Mouse (Mus musculus) splenic B cell, adult 2 months (primary cell): ENCODE results near the gene Fam171b.

Experiments
- DNase-seq: peaks from one replicate; pipeline ENCODE4 v3.0.0-alpha.2; 2011; ENCODE audit warnings: low read depth, low spot score
- H3K27me3 ChIP-seq: 2 replicates; pipeline ENCODE4 v1.6.1; 2012; ENCODE audit warnings: mild to moderate bottlenecking, low read length, moderate library complexity, mixed read lengths; ENCODE audit not compliant: control insufficient read depth, poor library complexity, insufficient read depth, severe bottlenecking
- H3K36me3 ChIP-seq: 2 replicates; pipeline ENCODE4 v1.6.1; 2012; ENCODE audit warnings: mild to moderate bottlenecking, low read length, moderate library complexity, mixed read lengths; ENCODE audit not compliant: control insufficient read depth, poor library complexity, insufficient read depth, severe bottlenecking

The Fam171b gene

DNA sequence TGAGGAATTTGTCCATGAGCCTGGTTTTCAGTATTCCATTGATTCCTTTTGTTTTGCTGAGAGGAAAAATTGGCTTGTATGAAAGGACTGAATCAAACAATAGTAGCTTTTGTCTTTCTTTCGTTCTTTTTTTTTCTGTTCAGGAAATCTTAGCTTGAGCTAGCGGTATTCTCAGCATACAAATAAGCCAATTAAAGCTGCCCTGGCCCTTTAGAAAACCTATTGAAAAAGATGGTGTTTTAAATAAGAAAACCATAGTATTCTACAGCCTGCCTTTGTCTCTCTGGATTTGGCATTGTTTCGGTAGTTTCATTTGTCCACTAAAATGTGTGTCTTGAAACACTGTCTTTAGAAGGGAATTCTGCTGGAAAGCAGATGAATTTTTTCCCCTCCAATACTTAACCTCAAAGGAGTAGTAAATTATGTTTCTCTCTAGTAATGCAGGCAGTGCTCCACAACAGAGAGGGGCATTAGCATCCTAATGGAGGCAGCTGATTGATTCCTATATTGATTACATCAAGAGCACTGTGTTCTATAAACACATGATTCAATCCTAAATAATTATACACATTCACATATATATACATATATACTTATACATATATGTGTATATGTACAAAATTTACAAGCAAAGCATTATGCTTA is 16.6 kb downstream of the Fam171b start:
- no peak for DNase-seq
- no peaks in the 10 kb centered on the region for H3K27me3 ChIP-seq
- H3K36me3 ChIP-seq, result no peaks in the 10 kb centered on the region

DNA sequence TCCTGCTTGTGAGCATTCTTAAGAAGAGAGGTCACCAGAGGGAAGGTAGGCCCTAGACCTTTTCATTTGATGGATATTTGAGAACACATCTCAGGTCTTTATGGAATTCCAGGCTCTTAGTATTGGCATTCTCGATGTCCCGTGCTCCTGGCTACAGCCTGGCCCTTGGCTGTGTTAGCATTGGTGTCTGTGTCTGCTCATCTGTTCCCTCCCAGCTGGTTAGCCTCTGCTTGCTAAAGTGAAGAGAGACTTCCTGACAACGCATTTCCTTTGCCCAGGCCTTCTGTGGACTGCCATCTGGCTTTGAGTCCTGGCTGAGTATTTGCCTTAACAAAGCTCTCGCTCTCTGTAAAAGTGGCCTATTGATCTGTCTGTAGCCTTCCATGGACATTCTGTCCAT is 20.5 kb downstream of the Fam171b start:
- H3K36me3 ChIP-seq, result no peaks in the 10 kb centered on the region
- no peak for DNase-seq
- no peaks in the 10 kb centered on the region for H3K27me3 ChIP-seq

DNA sequence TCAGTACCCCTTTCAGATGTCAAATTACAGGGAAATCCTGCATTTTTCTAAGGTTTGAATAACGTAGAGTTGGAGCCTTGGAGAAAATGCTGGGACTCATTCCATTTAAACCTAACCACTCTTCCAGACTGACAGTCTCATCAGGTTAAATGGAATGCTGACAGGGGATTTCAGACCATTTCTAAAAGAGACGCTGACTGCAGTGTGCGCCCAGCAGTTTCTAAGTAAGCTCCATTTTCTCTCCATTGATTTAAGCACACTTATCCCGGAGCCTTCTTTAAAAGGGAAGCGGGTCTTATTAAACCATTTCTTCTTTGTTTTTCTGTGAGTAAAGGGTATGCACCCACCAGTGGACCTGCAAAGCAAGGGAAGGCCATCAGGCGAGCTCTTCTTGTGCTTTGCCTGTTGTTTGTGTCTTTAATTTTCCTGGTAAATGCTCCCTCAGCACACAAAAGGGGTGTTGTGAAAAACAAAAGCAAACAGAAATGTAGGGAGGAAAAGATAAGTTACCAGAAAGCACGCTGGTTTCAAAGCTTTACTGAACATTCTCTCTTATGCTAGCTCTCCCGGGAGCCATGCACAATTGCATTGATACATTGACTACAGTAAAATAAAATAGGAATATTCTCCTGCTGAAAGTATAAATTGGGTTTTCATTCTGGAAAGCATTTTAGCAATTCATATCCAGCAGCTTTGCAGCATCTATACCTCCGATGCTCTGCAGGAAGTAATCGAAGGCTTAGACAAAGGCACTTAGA is 23.1 kb downstream of the Fam171b start:
- no peak for DNase-seq
- no peaks in the 10 kb centered on the region for H3K27me3 ChIP-seq
- H3K36me3 ChIP-seq, result no peaks in the 10 kb centered on the region

DNA sequence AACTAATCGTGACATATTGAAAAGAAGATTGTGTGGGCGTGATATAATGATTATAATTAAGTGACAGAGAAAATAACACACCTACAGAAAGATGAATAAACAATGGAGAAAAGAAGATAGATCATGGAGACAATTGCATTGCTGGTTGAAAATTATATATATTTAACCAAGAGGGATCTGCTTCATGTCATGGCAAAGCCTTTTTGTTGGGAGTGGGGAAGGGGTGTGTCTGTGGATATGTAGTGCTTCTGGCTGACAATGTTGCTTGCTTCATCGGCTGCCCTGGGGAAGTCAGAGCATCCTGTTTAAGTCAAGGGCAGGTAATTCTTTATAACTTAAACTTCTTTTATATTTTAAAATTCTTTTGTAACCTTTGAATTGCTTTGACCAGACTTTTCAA is 36.1 kb downstream of the Fam171b start:
- no peaks in the 10 kb centered on the region for H3K27me3 ChIP-seq
- no peak for DNase-seq
- no peaks in the 10 kb centered on the region for H3K36me3 ChIP-seq

DNA sequence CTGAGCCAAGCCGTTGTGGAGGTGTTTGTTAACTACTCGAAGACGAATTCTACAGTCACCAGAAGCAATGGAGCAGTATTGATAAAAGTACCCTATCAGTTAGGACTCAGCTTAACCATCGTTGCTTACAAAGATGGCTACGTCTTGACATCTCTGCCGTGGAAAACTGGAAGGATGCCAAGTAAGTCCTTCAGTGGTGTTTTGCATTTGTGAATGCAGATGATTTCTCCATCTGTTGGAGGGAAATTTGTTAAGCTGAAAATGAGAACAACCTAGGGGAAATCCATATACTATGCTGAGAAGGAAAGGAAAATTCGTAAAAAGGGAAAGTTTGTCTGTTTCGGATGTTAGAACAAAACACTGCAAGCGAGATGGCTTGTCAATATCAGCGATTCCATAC is 41.0 kb downstream of the Fam171b start:
- no peak for DNase-seq
- H3K36me3 ChIP-seq, result no peaks in the 10 kb centered on the region
- no peaks in the 10 kb centered on the region for H3K27me3 ChIP-seq

DNA sequence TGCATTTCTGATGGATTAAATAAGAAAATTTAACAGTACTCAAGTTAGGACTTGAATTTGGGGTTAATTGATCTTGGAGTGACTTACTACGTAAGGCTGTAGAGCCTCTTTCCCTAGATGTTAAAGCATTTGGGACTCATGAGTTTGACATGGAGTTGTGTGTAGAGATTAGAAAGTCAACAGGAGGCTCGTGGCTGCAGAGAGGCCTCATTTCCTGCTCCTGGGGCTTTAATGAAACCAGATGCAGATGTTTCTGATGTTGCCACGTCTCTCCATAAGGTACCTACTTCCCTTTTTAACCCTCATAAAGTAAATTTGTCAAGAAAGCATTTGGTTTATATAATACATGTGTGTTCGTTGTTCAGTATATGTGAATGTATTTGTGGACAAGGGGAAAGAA is 43.8 kb downstream of the Fam171b start:
- no peak for DNase-seq
- Histone ChIP-seq H3K36me3 (no peaks in the 10 kb centered on the region), H3K27me3 (no peaks in the 10 kb centered on the region)

DNA sequence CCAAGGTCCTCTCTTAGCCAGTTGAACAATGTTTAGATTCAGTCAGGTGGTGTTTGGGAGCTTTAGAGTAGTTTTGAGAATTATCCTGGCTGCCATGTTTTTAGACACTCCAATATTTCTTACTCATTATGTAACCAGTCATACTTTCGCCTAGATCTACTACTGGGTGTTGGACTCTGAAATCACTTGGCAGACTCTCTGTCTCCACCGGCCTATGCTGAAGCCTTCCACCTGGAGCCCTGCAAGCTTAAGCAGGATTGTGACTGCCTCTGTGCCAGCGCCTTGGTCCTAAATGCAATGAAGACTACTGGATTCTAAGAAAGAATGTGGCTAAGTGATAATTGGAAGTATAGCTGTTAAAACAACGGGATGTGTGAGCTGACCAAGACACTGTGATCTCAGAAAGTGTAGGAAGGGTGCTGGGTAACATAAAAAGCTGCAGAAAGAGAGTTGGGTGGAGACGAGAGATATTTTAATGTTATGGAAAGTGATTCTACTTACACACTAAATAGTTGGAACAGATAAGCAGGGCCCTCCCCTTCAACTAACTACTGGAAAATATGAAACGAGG is 71.5 kb downstream of the Fam171b start:
- DNase-seq, result no peak
- no peaks in the 10 kb centered on the region for H3K27me3 ChIP-seq
- H3K36me3 ChIP-seq, result no peaks in the 10 kb centered on the region

DNA sequence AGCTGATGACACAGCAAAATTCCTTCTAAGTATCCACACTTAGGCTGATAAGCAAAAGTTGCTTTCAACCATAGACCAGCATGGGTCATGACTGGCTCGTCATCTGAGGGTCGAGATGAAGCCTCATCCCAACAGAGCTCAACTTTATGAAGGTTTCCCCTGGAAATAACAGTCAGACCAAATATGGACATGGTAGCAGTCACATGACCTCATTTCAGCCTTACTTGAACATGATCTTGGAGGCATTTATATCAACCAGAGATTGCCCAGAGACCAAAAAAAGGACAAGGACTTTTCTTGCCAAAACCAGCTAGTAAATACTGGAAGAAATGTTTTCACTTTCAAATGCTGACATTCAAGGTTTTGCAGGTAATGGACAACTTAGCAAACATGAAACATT is 81.3 kb downstream of the Fam171b start:
- Histone ChIP-seq H3K27me3 (no peaks in the 10 kb centered on the region), H3K36me3 (no peaks in the 10 kb centered on the region)
- DNase-seq, result no peak

DNA sequence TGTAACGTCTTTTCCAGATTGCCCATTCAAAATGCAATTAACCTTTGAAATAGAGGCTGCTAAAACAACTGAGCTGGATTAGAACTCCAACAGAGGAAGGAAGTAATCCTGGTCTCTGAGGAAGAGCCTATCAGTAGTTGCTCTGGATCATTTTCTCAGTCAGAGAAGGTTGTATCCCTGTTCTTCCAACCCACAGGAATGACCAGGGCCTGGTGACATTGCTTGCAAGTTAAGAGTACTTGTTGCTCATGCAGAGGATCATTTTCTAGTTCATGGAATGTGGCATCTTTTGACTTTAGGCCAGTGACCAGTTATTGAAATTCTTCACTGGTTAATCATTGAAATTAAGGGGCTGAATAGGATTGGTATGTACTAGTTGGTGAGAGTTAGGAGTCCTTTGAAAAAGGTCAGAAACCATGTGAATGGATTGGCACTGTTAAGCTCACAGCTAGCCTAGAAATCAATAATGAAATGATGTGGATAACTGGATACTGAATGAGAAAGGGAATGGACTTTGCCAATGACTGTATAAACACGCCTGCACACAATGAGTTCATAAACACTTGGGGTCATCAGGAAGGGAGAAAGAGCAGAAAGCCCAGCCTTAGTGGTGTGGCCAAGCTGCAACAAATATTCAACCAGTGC is 89.6 kb downstream of the Fam171b start:
- DNase-seq, result no peak
- no peaks in the 10 kb centered on the region for H3K27me3 ChIP-seq
- no peaks in the 10 kb centered on the region for H3K36me3 ChIP-seq

DNA sequence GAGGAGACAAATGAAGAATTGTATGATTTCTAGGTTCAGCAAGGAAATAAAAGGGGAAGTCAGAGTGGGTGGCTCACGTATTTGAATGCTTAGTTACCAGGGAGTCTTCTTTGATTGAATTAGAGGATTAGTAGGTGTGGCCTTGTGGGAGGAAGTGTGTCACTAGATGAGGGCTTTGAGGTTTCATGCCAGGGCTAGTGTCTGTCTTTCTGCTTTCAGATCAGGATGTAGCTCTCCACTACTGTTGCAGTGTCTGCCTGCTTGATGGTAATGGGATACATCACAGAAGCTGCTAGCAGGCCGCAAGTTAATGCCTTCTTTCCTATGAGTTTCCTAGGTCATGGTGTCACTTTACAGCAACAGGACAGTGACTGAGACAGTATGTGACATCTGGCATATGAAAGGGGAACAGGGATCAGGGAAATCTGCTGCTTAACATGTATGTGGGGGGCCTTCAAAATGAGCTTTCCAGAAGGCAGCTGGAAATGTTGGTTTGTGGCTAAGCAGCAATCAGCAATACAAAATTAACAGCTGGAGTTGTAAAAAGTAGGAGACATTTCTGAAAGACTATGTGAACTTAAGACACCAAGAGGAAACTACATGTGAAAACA is 117.1 kb downstream of the Fam171b start:
- Histone ChIP-seq H3K27me3 (no peaks in the 10 kb centered on the region), H3K36me3 (no peaks in the 10 kb centered on the region)
- peak; percentile 85 for DNase-seq
